Mouse (Mus musculus) liver, adult (tissue): ENCODE results near the gene Zfp950.

Source experiments
- GATA4 ChIP-seq: IDR thresholded peaks from 2 replicates; pipeline ENCODE4 v1.6.1; 2014; ENCODE audit warnings: mild to moderate bottlenecking, low read length; ENCODE audit not compliant: insufficient replicate concordance

Gene Zfp950

GRCm38 (mm10) chr19:61009266-61009665 is 131.4 kb downstream of the Zfp950 start:
- no peak for TF ChIP-seq GATA4
